Mouse (Mus musculus): Measurements from ENCODE around the gene Lypla2.
A peak's percentile ranks its signal among the peaks of the same experiment; 100 is the strongest.

The Lypla2 gene

DNA sequence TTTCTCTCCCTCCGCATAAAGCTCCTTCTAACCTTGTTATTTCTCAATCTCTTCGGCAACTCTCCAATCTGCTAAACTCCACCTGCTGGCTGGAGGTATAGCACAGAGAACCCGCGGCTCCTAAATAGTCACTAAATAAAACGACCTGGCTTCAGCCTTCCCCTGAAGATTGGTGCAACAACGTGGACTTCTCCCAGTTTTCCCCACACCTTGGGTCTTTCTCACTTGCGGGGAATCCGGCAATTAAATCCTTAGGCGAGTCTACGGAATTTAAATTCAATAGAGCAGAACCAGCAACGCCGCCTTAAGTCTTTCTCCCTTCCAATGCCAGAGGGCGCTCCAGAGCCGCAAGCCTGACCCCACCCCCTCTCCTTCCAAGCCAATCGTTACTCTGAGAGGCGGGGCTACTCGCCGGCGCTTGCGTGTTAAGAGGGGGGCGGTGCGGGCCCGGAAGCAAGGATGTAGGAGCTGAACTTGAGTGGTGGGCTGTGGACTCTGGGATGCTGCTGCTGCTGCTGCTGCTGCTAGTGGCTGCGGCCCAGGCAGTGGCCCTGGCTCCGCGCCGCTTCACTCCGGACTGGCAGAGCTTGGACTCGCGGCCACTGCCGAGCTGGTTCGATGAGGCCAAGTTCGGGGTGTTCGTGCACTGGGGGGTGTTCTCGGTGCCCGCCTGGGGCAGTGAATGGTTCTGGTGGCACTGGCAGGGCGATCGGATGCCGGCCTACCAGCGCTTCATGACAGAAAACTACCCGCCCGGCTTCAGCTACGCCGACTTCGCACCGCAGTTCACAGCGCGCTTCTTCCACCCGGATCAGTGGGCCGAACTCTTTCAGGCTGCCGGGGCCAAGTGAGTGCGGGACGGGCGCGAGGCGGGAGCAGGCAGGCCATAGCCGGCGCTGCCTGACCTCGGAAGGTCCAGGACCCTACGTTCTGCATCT, 51.9 kb downstream of the Lypla2 start, which contains the start of gene Fuca1:
Gene Fuca1, plus strand, starts transcription at position 432 of the 938 bp plus-strand sequence.
- peak; percentile 87 for DNase-seq (ENCODE audit: low spot score)

DNA sequence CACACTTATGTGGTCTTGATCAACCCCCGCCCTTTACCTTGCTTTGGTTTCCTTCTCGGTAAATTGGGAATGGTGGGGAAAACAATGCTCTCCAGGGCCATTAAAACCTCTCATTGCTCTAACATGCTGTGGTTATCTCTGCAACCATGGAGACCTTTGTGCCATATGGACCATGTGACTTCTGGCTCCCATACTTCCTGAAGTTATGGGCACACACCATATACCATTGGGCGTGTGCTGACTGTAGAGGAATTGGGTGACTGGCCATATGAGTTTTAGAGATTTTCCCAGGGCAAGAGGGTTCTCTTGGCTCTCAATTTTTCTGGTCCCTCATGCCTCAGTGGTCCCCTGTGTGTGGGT, 53.2 kb downstream of the Lypla2 start:
- DNase-seq (ENCODE audit: low spot score): no peak

DNA sequence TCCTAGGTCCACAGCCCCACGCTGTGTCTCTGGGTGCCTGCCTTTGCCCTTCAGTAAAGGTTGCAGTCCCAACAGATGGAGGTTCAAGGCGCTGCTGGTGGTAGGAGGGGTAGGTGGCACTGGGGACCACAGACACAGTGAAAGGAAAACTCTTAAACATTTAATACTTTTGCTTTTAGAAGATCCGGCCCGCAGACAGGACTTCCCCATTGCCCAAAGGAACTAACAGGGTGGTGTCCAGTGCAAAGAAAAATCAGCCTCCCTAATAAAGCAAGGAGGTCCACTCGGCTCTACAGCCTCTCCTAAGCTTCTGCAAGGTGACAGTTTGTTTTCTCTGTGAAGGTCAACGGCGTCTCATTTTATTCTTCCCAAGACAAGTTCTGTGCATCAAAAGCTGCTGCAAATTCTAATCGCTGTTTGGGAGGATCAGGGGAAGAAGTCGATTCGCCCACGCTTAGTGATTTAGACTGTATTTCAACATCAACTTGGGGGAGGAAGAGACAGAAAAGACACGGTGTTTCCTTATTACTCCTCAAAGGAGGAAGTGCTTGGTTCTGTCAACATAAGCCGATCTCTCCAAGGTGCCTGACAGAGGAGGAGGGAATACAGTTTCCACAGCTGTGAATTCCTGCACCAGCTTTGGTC, 53.7 kb downstream of the Lypla2 start:
- DNase-seq (ENCODE audit: low spot score): no peak

All from left cerebral cortex, adult 11 months (tissue).